Mouse (Mus musculus) intestine, embryonic 14.5 days (tissue): Measurements from ENCODE around the gene Gbx1. TPM values are rescaled to one million over a fixed set of nuclear protein-coding genes. Genes with fewer than 3 reads are reported as not detected.
A peak's percentile ranks its signal among the peaks of the same experiment; 100 is the strongest.

Experiments used
- ATAC-seq: fragments of 200-750 bp; cut with Nextera tagmentation; replicated peaks from 2 replicates; pipeline ENCODE4 v1.8.0; 2017; ENCODE audit warnings: low read depth, moderate number of reproducible peaks, moderate TSS enrichment, moderate library complexity; ENCODE audit not compliant: low FRiP score, low TSS enrichment
- DNase-seq: peaks from one replicate; pipeline ENCODE4 v3.0.0-alpha.2; 2018; ENCODE audit warnings: low spot score
- H3K27ac ChIP-seq: fragments of 300-500 bp; sonication (generic); 2 replicates; pipeline ENCODE4 v1.5.1; 2014; ENCODE audit warnings: low read depth, mild to moderate bottlenecking, control low read depth
- H3K27me3 ChIP-seq: fragments of 300-500 bp; sonication (generic); replicated peaks from 2 replicates; pipeline ENCODE4 v1.6.1; 2014; ENCODE audit warnings: low read length, control low read depth; ENCODE audit not compliant: control insufficient read depth, insufficient read depth
- H3K36me3 ChIP-seq: fragments of 300-500 bp; sonication (generic); 2 replicates; pipeline ENCODE4 v1.6.1; 2014; ENCODE audit warnings: low read length, control low read depth; ENCODE audit not compliant: control insufficient read depth, insufficient read depth
- H3K4me1 ChIP-seq: fragments of 300-500 bp; sonication (generic); replicated peaks from 2 replicates; pipeline ENCODE4 v1.6.1; 2014; ENCODE audit warnings: low read length, control low read depth, mixed read lengths; ENCODE audit not compliant: control insufficient read depth, insufficient read depth
- H3K4me2 ChIP-seq: fragments of 300-500 bp; sonication (generic); 2 replicates; pipeline ENCODE4 v1.6.1; 2014; ENCODE audit warnings: low read length
- H3K4me3 ChIP-seq: fragments of 300-500 bp; sonication (generic); 2 replicates; pipeline ENCODE4 v1.5.1; 2014; ENCODE audit warnings: low read depth, low read length, control low read depth, mixed read lengths
- H3K9ac ChIP-seq: fragments of 300-500 bp; sonication (generic); 2 replicates; pipeline ENCODE4 v1.6.1; 2014; ENCODE audit warnings: mild to moderate bottlenecking, low read length
- H3K9me3 ChIP-seq: fragments of 300-500 bp; sonication (generic); 2 replicates; pipeline ENCODE4 v1.6.1; 2016; ENCODE audit warnings: low read length, control low read depth; ENCODE audit not compliant: control insufficient read depth
- WGBS: fragments of 180-500 bp; shearing (Covaris S2); extraction: QIAGEN DNeasy Blood & Tissue Kit; methylation state at CpG from one replicate; pipeline ENCODE4 v1.1.7; 2014; 5-methylcytosine and 5-hydroxymethylcytosine counted together
- polyA plus RNA-seq: library from polyadenylated mRNA; unstranded; fragments of >200 nt; fragmentation: Nextera tagmentation; extraction: Ambion mirVana; gene quantifications from 2 replicates; pipeline ENCODE4 v1.2.1, GENCODE M21; 2014

Gbx1 gene
- polyA plus RNA-seq, 1 experiment from 2014 or later: 0.07 TPM

GRCm38 (mm10) chr5:24533391-24533790 is 6.4 kb upstream of the Gbx1 start:
- DNase-seq: no peak
- Histone ChIP-seq H3K4me1 (no peaks in the 10 kb centered on the region), H3K27ac (no peak overlapping the region), H3K4me2 (no peak overlapping the region), H3K27me3 (peaks cover 50% of the 10 kb centered on the region), H3K9ac (no peak overlapping the region), H3K9me3 (no peaks in the 10 kb centered on the region), H3K36me3 (no peaks in the 10 kb centered on the region), H3K4me3 (no peak overlapping the region)
- 46% methylated on average over 11 of the region's 11 CpGs for WGBS
- no peak for ATAC-seq

- Histone ChIP-seq H3K4me2 (no peak overlapping the region), H3K4me3 (no peak overlapping the region), H3K9ac (no peak overlapping the region), H3K27ac (no peak overlapping the region), H3K27me3 (peaks cover 77% of the 10 kb centered on the region), H3K4me1 (no peaks in the 10 kb centered on the region), H3K36me3 (no peaks in the 10 kb centered on the region), H3K9me3 (no peaks in the 10 kb centered on the region)
- WGBS: 17% methylated on average over 24 of the region's 24 CpGs
- DNase-seq: peak; percentile 98
- ATAC-seq: peak; percentile 56
Measured at GRCm38 (mm10) chr5:24530042-24530689, 3.2 kb upstream of the Gbx1 start.

- ATAC-seq (no peak), DNase-seq (no peak)
- Histone ChIP-seq H3K4me2 (no peak overlapping the region), H3K4me3 (no peak overlapping the region), H3K9ac (no peak overlapping the region), H3K27me3 (peaks cover 94% of the 10 kb centered on the region), H3K4me1 (no peaks in the 10 kb centered on the region), H3K9me3 (no peaks in the 10 kb centered on the region), H3K36me3 (no peaks in the 10 kb centered on the region), H3K27ac (no peak overlapping the region)
- WGBS: 10% methylated on average over 6 of the region's 6 CpGs
Measured at GRCm38 (mm10) chr5:24527780-24528179, 778 bp upstream of the Gbx1 start.

- under 1% methylated on average over 73 of the region's 109 CpGs for WGBS
- Histone ChIP-seq H3K27me3 (peaks cover 96% of the 10 kb centered on the region), H3K27ac (no peak overlapping the region), H3K4me2 (peak overlapping the region; percentile 75), H3K9ac (no peak overlapping the region), H3K4me3 (peak overlapping the region; percentile 31), H3K4me1 (no peaks in the 10 kb centered on the region), H3K36me3 (no peaks in the 10 kb centered on the region), H3K9me3 (no peaks in the 10 kb centered on the region)
- ATAC-seq (peak; percentile 32; the same call in 1 of the 2 replicates), DNase-seq (no peak)
Measured at GRCm38 (mm10) chr5:24526190-24526888, 663 bp downstream of the Gbx1 start.

- no peak overlapping the region for H3K9ac ChIP-seq
- no peak for ATAC-seq
- WGBS: 4% methylated on average over 34 of the region's 34 CpGs
Measured at GRCm38 (mm10) chr5:24525360-24526189, 1.4 kb downstream of the Gbx1 start.

GRCm38 (mm10) chr5:24524522-24524921 is 2.5 kb downstream of the Gbx1 start:
- Histone ChIP-seq H3K4me1 (no peaks in the 10 kb centered on the region), H3K9me3 (no peaks in the 10 kb centered on the region), H3K36me3 (no peaks in the 10 kb centered on the region), H3K4me3 (no peak overlapping the region), H3K27me3 (peaks cover 89% of the 10 kb centered on the region), H3K9ac (no peak overlapping the region), H3K27ac (no peak overlapping the region), H3K4me2 (no peak overlapping the region)
- no peak for ATAC-seq
- 21% methylated on average over 4 of the region's 4 CpGs for WGBS
- no peak for DNase-seq

More at GRCm38 (mm10) chr5:24525360-24526189, 1.4 kb downstream of the Gbx1 start:
- Histone ChIP-seq H3K9me3 (no peaks in the 10 kb centered on the region), H3K36me3 (no peaks in the 10 kb centered on the region), H3K27me3 (peaks cover 90% of the 10 kb centered on the region), H3K4me1 (no peaks in the 10 kb centered on the region), H3K27ac (no peak overlapping the region), H3K4me3 (peak overlapping the region; percentile 31), H3K4me2 (peak overlapping the region; percentile 75)
- no peak for DNase-seq

GRCm38 (mm10) chr5:24523806-24524205 is 3.2 kb downstream of the Gbx1 start:
- Histone ChIP-seq H3K27me3 (peaks cover 85% of the 10 kb centered on the region), H3K4me1 (no peaks in the 10 kb centered on the region), H3K4me3 (no peak overlapping the region), H3K9me3 (no peaks in the 10 kb centered on the region), H3K27ac (no peak overlapping the region), H3K9ac (no peak overlapping the region), H3K4me2 (no peak overlapping the region), H3K36me3 (no peaks in the 10 kb centered on the region)
- ATAC-seq (no peak), DNase-seq (no peak)
- 55% methylated on average over 8 of the region's 8 CpGs for WGBS

GRCm38 (mm10) chr5:24521366-24521765 is 5.6 kb downstream of the Gbx1 start:
- Histone ChIP-seq H3K27me3 (peaks cover 65% of the 10 kb centered on the region), H3K27ac (no peak overlapping the region), H3K4me1 (no peaks in the 10 kb centered on the region), H3K4me2 (no peak overlapping the region), H3K9me3 (no peaks in the 10 kb centered on the region), H3K4me3 (no peak overlapping the region), H3K9ac (no peak overlapping the region), H3K36me3 (no peaks in the 10 kb centered on the region)
- ATAC-seq (no peak), DNase-seq (no peak)
- whole genome bisulfite sequencing: 58% methylated on average over 8 of the region's 8 CpGs
